Mouse (Mus musculus): ENCODE results near the gene 2010111I01Rik.

DNA sequence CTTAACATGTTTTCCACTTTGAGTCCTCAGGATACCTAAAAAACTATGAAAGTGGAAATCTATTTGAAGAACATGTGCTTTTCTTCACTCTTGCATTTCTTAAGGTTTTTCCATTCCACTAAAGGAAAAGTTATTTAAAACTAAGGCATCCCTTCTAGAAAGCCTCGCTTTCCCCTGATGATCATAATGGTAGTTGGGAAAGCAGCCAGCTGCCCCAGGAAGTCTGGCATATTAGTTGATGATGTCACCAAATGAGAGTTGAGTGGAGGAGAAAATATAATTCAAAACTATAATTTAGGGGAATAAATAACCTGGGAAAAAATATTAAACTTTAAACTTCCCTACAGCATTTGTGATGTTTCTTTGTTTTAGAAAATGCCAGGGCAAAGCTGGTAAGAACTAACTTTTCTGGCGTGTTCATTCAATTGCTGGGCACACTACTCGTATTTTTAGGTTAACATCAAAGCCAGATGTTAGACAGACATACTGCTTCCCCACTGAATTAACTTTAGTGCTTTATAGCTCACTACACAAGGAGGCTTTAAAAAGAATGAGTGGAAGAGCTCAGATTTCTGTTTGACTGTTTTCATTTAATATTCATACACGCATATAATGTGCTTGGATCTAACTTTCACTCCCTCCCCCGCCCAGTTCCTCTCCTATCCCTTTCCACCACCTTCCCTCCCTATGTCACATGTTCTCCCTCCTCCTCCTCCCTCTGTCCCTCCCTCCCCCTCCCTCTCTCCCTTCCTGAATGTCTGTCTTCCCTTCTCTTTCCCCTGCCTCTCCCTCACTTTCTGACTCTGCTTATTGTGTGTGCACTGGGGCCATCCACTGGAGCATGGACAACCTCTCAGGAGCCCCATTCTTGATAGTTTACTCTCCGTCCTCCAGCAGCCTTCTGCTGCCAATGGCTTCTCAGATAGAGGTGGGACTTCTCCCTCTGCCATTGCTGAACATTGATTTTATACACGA is 58.8 kb downstream of the 2010111I01Rik start:
- no peak for TF ChIP-seq CTCF (IDR thresholded peaks at IDR 0.05; ENCODE audit: low read depth, low read length)
- TF ChIP-seq POLR2A (IDR thresholded peaks at IDR 0.05; ENCODE audit: insufficient read depth, low read length) = no peak
